Mouse (Mus musculus) megakaryocyte, embryonic 14.5 days (primary cell): Measurements from ENCODE around the gene Rsg1. TPM values are rescaled to one million over a fixed set of nuclear protein-coding genes. Genes with fewer than 3 reads are reported as not detected.

ENCODE experiments used
- H3K27me3 ChIP-seq: replicated peaks from 2 replicates; pipeline ENCODE3; 2012; ENCODE audit warnings: inconsistent platforms
- H3K36me3 ChIP-seq: replicated peaks from 2 replicates; pipeline ENCODE3; 2012; ENCODE audit warnings: low read length, inconsistent platforms, mixed read lengths
- H3K4me1 ChIP-seq: 2 replicates; pipeline ENCODE4 v1.6.1; 2012; ENCODE audit warnings: inconsistent platforms
- H3K4me3 ChIP-seq: replicated peaks from 2 replicates; pipeline ENCODE3; 2012; ENCODE audit warnings: moderate library complexity, mild to moderate bottlenecking, inconsistent platforms
- H3K9me3 ChIP-seq: 2 replicates; pipeline ENCODE4 v1.6.1; 2012; ENCODE audit warnings: inconsistent platforms
- FLI1 ChIP-seq: IDR thresholded peaks from 2 replicates; pipeline ENCODE4 v1.6.1; 2012; ENCODE audit warnings: low read length, inconsistent platforms, mixed read lengths
- GATA1 ChIP-seq: IDR thresholded peaks from 3 replicates; pipeline ENCODE4 v1.6.1; 2012; ENCODE audit warnings: mixed read lengths, low read length, inconsistent platforms, borderline replicate concordance
- polyA plus RNA-seq: library from polyadenylated mRNA; stranded (reverse); fragments of >175 nt; gene quantifications from 2 replicates; pipeline ENCODE4 v1.2.3, GENCODE M21; 2012; ENCODE audit warnings: low replicate concordance; ENCODE audit not compliant: insufficient read depth

Gene Rsg1
- polyA plus RNA-seq, 1 experiment: not detected

DNA sequence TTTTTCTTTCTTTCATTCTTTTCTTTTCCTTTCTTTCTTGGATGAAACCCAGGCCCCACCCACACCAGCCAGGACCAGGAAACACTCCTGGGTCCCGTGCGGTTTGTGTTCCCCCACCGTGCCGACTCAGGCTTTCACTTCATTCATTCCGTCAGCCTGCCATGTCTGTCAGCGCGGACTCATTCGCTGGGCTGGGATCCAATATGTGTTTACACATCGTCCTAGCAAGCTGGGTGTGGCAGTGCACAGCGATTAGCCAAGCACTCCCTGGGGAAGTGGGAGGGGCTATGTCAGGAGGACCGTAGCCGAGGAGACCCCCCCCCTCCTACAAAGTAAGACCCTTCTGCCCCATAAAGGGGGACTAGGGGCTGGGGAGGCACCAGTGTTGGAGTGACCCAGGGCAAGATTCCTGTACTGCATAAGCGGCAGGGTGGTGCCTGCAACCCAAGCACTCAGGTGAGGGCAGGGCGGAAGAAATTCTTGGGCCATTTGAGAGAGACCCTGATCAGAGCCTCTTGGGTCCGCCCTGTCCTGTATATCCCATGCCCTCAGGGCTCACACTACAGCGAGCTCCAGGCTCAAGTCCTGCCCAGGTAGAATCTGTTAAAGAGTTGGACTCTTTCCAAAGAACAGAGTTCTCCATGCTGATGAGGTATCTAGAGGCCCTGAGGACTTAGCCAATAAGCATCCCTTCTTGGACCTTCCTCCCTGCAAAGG, 46.4 kb downstream of the Rsg1 start:
- TF ChIP-seq FLI1 (no peak), GATA1 (no peak)
- H3K4me1 ChIP-seq: no peaks in the 10 kb centered on the region
- H3K9me3 ChIP-seq: peaks cover 45% of the 10 kb centered on the region
- H3K4me3 ChIP-seq: no peak overlapping the region
- H3K36me3 ChIP-seq: no peaks in the 10 kb centered on the region
- H3K27me3 ChIP-seq: peaks cover 38% of the 10 kb centered on the region

DNA sequence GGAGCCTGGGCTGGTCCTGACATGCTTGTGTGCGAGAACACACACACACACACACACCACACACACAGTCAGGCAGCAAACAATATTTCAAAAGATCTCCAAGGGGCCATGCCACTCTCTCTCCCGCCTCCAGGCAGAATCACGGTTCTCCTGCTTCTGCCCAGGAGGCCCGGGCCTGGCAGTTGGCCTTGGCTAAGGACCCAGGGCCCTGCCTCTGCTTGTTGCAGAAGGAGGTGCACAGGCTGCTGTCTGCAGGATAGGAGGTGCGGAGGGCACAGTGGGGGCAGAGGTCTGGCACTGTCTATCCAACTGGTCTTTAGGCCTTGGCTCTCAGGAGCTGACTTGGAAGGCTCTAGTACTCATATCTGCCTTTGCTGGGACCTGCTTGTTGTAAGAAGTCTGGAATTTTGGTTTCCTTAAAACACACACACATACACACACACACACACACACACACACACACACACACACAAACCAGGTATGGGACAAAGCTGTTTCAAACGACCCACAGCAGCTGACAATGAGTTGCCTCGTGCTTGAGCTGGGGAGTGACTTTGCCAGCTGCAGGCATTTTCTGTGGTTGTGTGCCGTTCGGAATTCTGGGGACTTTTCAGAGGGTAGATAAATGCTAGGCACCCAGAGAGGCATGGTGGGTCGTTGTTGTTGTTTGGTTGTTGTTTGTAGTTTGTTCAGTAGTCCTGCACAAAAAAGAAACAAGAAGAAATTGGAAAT, 49.3 kb downstream of the Rsg1 start:
- H3K9me3 ChIP-seq: peaks cover 44% of the 10 kb centered on the region
- H3K36me3 ChIP-seq: no peaks in the 10 kb centered on the region
- H3K27me3 ChIP-seq: peaks cover 27% of the 10 kb centered on the region
- no peak overlapping the region for H3K4me3 ChIP-seq
- TF ChIP-seq GATA1 (no peak), FLI1 (no peak)
- no peaks in the 10 kb centered on the region for H3K4me1 ChIP-seq

DNA sequence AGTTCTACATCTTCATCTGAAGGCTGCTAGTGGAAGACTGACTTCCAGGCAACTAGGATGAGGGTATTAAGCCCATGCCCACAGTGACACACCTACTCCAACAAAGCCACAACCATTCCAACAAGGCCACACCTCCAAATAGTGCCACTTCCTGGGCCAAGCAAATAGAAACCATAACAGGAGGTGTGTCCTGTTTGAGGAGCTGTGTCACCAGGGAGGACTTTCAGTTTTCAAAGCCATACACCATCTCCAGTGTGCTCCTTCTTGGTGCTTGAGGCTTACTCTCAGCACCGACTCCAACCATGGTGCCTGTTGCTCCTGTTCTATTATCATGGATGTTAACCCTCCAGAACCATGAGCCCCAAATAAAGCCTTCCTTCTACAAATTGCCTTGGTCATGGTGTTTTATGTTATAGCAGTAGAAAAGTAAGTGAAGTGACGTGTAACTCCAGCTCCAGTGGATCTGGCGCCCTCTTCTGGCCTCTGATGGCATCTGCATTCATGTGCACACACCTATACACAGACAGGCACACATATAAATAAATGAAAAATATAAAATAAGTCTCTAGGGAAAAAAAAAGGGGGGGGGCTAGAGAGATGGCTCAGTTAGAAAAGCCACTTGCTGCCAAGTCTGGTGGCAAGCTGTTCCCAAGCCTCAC, 52.4 kb downstream of the Rsg1 start:
- H3K4me3 ChIP-seq: no peak overlapping the region
- peaks cover 37% of the 10 kb centered on the region for H3K9me3 ChIP-seq
- H3K4me1 ChIP-seq: no peaks in the 10 kb centered on the region

DNA sequence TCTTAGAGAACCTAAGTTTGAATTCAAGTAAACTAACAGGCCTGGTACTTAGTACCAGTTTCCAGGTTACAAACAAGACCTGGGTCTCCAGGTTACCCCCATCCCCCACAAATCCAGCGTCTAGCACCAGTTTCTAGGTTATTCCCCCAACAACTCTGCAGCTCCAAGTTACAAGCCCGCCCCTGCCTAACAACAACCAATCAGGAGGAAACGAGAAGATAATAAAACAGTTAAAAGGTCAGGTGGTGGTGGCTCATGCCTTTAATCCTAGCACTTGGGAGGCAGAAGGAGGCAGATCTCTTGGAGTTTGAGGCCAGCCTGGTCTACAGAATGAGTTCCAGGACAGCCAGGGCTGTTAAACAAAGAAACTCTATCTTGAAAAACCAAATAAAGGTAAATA, 53.5 kb downstream of the Rsg1 start:
- H3K36me3 ChIP-seq: no peaks in the 10 kb centered on the region
- TF ChIP-seq GATA1 (no peak), FLI1 (no peak)
- peaks cover 29% of the 10 kb centered on the region for H3K9me3 ChIP-seq
- peaks cover 5% of the 10 kb centered on the region; the same call in 1 of the 2 replicates for H3K4me1 ChIP-seq
- no peak overlapping the region for H3K4me3 ChIP-seq
- peaks cover 27% of the 10 kb centered on the region for H3K27me3 ChIP-seq

More for the DNA sequence above, 52.4 kb downstream of the Rsg1 start:
- no peak for TF ChIP-seq GATA1
- no peak for TF ChIP-seq FLI1
- no peaks in the 10 kb centered on the region for H3K36me3 ChIP-seq
- H3K27me3 ChIP-seq: peaks cover 16% of the 10 kb centered on the region

DNA sequence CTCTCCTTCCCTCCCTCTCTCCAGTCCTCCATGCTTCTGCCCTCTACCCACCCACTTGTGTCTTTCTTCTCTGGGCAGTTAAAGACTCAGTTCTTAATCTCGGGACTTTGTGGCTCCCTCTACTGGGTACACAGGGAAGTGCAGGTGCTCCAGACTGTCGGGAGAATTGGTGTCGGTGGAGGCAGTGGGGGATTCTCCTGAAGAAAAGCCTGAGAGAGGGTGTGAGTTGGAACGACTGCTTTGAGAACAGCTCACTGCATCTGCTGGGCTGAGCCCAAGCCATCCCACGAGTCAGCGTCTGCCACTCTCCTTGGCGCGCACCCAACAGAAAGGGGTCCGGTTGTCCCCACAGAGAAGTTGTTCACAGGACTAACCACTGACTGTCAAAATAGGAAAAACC, 54.1 kb downstream of the Rsg1 start:
- Histone ChIP-seq H3K4me1 (peaks cover 7% of the 10 kb centered on the region; the same call in 1 of the 2 replicates), H3K9me3 (peaks cover 25% of the 10 kb centered on the region)
- TF ChIP-seq GATA1: no peak
- no peak for TF ChIP-seq FLI1

DNA sequence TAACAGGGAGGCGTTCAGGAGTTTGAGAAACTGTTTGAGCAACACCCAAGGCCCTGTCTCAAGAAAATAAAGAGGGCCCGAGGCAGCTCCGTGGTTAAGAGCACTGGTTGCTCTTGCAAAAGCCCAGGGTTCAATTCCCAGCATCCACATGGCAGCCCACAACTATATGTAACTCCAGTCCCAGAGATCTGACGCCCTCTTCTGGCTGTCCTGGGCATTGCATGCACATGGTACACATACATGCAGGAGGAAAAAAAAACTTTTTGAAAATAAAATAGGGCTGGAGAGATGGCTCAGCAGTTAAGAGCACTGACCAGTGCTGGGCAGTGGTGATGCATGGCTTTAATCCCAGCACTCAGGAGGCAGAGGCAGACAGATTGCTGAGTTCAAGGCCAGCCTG, 54.6 kb downstream of the Rsg1 start:
- TF ChIP-seq GATA1 (no peak), FLI1 (no peak)
- peaks cover 36% of the 10 kb centered on the region for H3K27me3 ChIP-seq
- no peak overlapping the region for H3K4me3 ChIP-seq
- peaks cover 22% of the 10 kb centered on the region for H3K9me3 ChIP-seq
- H3K36me3 ChIP-seq: no peaks in the 10 kb centered on the region
- peaks cover 13% of the 10 kb centered on the region; the same call in 1 of the 2 replicates for H3K4me1 ChIP-seq

More for the DNA sequence above, 54.1 kb downstream of the Rsg1 start:
- Histone ChIP-seq H3K27me3 (peaks cover 33% of the 10 kb centered on the region), H3K4me3 (no peak overlapping the region), H3K36me3 (no peaks in the 10 kb centered on the region)

DNA sequence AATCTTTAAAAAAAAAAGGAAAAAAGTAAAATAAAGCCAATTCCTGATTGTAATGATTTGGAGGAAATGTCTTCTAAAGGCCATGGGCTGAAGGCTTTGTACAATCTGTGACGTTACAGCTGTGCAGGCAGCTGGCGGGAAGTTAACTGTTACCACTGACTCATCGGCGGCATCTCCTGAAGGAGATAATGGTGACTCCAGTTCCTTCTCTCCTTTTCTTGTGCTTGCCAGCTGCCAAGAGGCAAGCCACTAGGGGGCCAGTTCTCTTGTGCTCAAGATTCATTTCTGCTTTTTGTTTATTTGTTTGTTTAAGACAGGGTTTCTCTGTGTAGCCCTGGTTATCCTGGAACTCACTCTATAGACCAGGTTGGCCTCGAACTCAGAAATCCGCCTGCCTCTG, 55.3 kb downstream of the Rsg1 start:
- H3K4me1 ChIP-seq: peaks cover 14% of the 10 kb centered on the region; the same call in 1 of the 2 replicates
- peaks cover 41% of the 10 kb centered on the region for H3K27me3 ChIP-seq
- no peaks in the 10 kb centered on the region for H3K36me3 ChIP-seq
- H3K4me3 ChIP-seq: no peak overlapping the region
- peaks cover 22% of the 10 kb centered on the region for H3K9me3 ChIP-seq
- TF ChIP-seq FLI1 (no peak), GATA1 (no peak)

DNA sequence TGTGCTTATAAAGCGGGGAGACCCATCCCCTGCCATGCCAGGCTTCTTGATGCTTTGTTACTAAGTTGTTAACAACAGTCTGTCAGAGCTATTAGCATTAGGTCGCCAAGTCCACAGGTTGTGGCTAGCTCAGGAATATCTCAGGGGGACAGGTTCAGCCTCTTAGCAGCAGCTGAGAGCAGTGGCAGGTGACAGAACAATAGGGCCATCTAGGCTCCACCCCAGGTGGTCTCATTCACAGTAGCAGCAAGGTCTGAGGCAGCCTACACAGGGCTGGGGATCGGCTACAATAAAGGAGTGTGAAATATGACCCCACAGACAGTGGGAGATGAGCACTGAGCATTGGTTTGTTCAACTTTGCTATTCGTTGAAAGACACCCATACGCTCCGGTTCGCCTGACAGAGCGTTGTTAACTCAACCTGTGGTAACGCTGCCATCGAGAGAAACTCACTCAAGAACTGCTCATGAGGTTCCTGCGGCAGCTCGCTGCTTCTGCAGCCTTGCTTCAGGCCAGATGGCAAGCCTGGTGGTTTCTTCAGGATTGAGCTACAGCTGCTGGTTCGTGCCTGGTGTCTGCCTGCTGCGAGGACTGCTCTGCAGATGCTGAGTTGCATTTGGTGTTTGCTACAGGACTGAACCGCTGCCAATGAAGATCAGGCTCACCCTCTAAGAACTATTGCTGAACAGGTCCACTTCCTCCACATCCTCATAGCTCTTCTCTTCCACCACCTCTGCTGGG, 56.6 kb downstream of the Rsg1 start:
- peaks cover 54% of the 10 kb centered on the region for H3K27me3 ChIP-seq
- TF ChIP-seq FLI1 (no peak), GATA1 (no peak)
- no peaks in the 10 kb centered on the region for H3K36me3 ChIP-seq
- H3K4me3 ChIP-seq: no peak overlapping the region
- H3K4me1 ChIP-seq: peaks cover 14% of the 10 kb centered on the region; the same call in 1 of the 2 replicates
- peaks cover 22% of the 10 kb centered on the region for H3K9me3 ChIP-seq

DNA sequence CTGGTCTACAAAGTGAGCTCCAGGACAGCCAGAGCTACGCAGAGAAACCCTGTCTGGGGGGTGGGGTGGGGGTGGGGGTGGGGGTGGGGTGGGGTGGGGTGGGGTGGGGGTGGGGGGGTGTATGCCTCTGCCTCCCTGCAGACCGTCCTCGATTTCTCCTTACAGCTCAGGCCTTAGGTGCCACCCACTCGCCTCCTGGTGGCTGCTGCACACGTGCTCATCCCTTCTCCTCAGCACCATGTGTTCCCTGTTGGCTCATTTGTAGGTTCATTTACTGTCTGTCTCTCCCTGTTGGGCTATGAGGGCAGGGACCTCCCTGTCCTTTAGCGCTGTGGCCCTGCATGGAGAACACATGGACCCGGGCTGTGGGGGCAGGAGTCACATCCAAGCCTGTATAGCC, 57.5 kb downstream of the Rsg1 start:
- Histone ChIP-seq H3K36me3 (no peaks in the 10 kb centered on the region), H3K27me3 (peaks cover 62% of the 10 kb centered on the region), H3K9me3 (peaks cover 19% of the 10 kb centered on the region), H3K4me3 (peak overlapping the region; percentile 33), H3K4me1 (peaks cover 14% of the 10 kb centered on the region; the same call in 1 of the 2 replicates)
- TF ChIP-seq GATA1 (no peak), FLI1 (no peak)
